Mouse (Mus musculus): ENCODE results near the gene Eci1. TPM values are rescaled to one million over a fixed set of nuclear protein-coding genes. Genes with fewer than 3 reads are reported as not detected.
"Not testable (repeated sequence)": the region's sequence is repeated elsewhere in the genome, so short reads cannot be mapped to it uniquely, and the experiment has no call there.

Eci1 gene
- polyA plus RNA-seq, 1 experiment from 2014 or later, result 59.0 TPM

DNA sequence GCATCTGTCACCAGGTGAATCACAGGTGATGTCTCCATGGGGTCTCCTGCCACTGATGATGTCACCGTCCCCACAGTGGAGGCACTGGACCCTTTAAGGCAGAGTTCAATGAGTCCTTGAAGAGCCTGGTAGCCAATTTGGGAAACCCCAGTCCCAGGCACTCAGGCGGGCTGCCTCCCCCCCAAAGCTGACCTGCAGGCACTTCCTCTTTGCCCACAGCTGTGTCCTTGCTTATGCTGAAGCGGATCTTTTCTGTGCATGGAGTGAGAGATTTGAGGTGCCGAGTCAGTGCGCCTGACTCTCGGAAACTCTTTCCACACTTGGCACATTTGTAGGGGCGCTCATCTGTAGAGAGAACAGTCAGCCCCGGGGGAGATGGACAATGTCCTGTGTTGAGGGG is 20.1 kb downstream of the Eci1 start:
- H3K9me3 ChIP-seq (ENCODE audit: control insufficient read depth, low read length), result no peaks in the 10 kb centered on the region
- no peak overlapping the region for H3K4me2 ChIP-seq (ENCODE audit: low read length)
- H3K36me3 ChIP-seq (ENCODE audit: control insufficient read depth, insufficient read depth, low read length), result peaks cover 51% of the 10 kb centered on the region
- no peak overlapping the region for H3K4me3 ChIP-seq (ENCODE audit: low read length)
- H3K9ac ChIP-seq (ENCODE audit: low read depth, low read length), result no peak overlapping the region
- 94% methylated on average over 8 of the region's 8 CpGs for WGBS
- no peaks in the 10 kb centered on the region for H3K4me1 ChIP-seq (ENCODE audit: control insufficient read depth, insufficient read depth, low read depth, low read length)
- H3K27me3 ChIP-seq (replicated peaks; ENCODE audit: control insufficient read depth, insufficient read depth, low read length), result no peaks in the 10 kb centered on the region
- H3K27ac ChIP-seq (ENCODE audit: low read depth, low read length), result no peak overlapping the region
- ATAC-seq, result no peak

GRCm38 (mm10) chr17:24449507-24449906 is 23.1 kb downstream of the Eci1 start:
- Histone ChIP-seq H3K4me3 (ENCODE audit: low read length) (no peak overlapping the region), H3K27ac (ENCODE audit: low read depth, low read length) (no peak overlapping the region), H3K27me3 (replicated peaks; ENCODE audit: control insufficient read depth, insufficient read depth, low read length) (no peaks in the 10 kb centered on the region), H3K36me3 (ENCODE audit: control insufficient read depth, insufficient read depth, low read length) (peaks cover 42% of the 10 kb centered on the region), H3K9ac (ENCODE audit: low read depth, low read length) (no peak overlapping the region), H3K9me3 (ENCODE audit: control insufficient read depth, low read length) (no peaks in the 10 kb centered on the region), H3K4me2 (ENCODE audit: low read length) (no peak overlapping the region), H3K4me1 (ENCODE audit: control insufficient read depth, insufficient read depth, low read depth, low read length) (peaks cover 10% of the 10 kb centered on the region)
- 96% methylated on average over 6 of the region's 6 CpGs for WGBS
- ATAC-seq, result no peak

GRCm38 (mm10) chr17:24451220-24451619 is 24.8 kb downstream of the Eci1 start:
- H3K9me3 ChIP-seq (ENCODE audit: control insufficient read depth, low read length), result no peaks in the 10 kb centered on the region
- H3K9ac ChIP-seq (ENCODE audit: low read depth, low read length), result no peak overlapping the region
- 95% methylated on average over 6 of the region's 6 CpGs for WGBS
- no peaks in the 10 kb centered on the region for H3K27me3 ChIP-seq (replicated peaks; ENCODE audit: control insufficient read depth, insufficient read depth, low read length)
- no peak for ATAC-seq
- peaks cover 10% of the 10 kb centered on the region for H3K4me1 ChIP-seq (ENCODE audit: control insufficient read depth, insufficient read depth, low read depth, low read length)
- H3K36me3 ChIP-seq (ENCODE audit: control insufficient read depth, insufficient read depth, low read length), result peaks cover 25% of the 10 kb centered on the region
- H3K27ac ChIP-seq (ENCODE audit: low read depth, low read length), result no peak overlapping the region
- H3K4me3 ChIP-seq (ENCODE audit: low read length), result no peak overlapping the region
- no peak overlapping the region for H3K4me2 ChIP-seq (ENCODE audit: low read length)

DNA sequence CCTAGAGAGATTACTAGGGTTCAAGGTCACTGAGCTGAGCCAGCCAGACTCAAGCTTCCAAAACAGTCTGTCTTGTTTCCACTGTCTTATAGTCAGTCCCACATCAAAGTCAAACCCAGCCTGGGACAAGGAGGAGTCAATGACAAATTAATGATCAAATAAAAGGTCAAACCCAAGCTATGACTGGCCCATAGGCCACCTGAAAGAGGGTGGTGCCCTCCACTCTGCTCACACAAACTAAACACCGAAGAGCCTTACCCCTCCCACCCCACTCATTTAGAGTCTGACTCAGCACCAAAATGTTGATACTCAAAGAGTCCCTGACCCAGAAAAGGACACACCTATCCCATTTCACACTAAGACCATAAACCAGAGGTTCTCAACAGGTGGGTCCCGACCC is 26.9 kb downstream of the Eci1 start:
- H3K27ac ChIP-seq (ENCODE audit: low read depth, low read length), result no peak overlapping the region
- no peaks in the 10 kb centered on the region for H3K27me3 ChIP-seq (replicated peaks; ENCODE audit: control insufficient read depth, insufficient read depth, low read length)
- H3K36me3 ChIP-seq (ENCODE audit: control insufficient read depth, insufficient read depth, low read length), result peaks cover 14% of the 10 kb centered on the region
- no peak overlapping the region for H3K4me2 ChIP-seq (ENCODE audit: low read length)
- no peaks in the 10 kb centered on the region for H3K9me3 ChIP-seq (ENCODE audit: control insufficient read depth, low read length)
- ATAC-seq, result no peak
- 93% methylated on average over 2 of the region's 2 CpGs for WGBS
- no peak overlapping the region for H3K4me3 ChIP-seq (ENCODE audit: low read length)
- no peak overlapping the region for H3K9ac ChIP-seq (ENCODE audit: low read depth, low read length)
- peaks cover 10% of the 10 kb centered on the region for H3K4me1 ChIP-seq (ENCODE audit: control insufficient read depth, insufficient read depth, low read depth, low read length)

DNA sequence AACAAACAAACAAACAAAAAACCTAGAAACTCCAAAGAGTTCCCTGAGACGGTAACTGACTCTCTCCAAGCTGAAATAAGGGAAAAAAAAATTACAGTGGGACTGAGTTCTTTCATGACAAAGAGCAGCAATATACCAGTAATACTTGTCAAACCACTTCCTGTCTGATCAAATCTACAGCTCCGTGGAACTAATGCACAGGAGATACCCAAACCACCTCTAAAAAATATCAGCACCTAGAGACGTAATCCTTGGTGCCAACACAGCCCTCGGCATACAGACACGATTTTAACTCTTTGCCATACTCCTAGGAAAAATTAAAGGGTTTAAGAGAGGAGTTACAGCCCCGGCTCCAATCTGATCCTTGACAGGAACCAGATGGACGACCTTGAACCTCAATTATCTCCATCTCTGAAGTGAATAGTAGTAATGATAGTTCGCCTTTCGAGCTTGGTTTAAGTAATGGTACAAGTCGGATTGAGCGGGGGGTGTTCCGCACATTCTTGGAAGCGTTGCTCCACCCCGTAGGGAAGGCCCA is 27.8 kb downstream of the Eci1 start:
- peak overlapping the region; percentile 92 for H3K27ac ChIP-seq (ENCODE audit: low read depth, low read length)
- 9% methylated on average over 14 of the region's 14 CpGs for WGBS

DNA sequence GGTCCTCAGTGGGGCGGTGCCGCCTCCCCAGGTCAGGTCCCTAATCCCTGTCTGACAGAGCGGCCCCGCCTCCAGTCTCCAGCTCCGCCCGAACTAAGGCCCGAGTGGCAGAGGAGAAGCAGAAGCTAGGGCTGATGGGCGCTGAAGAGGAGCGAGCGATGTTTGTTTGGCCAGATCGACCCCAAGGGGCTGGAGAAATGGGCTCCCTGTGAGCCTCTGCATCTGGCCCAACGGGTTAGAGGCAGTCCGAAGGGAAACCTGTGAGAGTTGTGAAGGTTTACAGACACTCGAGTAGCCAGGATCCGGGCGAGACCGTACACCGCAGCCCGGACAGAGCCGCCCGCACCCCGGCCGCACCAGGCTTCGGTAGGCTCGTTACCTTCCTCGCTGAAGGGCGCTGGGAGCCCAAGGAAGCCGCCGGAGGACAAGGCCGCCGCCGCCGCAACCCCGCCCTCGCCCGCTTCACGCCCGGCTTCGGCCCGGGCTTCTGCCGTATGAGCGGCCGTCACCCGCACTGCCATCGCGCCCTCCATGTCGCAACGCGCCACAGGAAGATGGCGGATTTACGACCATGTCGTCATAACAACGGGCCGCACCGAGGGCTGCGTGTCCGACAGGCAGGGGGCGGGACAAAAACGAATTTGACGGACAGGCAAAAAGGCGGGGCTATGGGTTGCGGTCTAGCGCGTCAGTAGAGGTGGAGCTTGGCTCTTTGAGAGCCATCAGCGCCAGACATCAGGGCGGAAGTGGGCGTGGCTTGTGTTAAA is 28.5 kb downstream of the Eci1 start:
- peak overlapping the region; percentile 66 for H3K4me3 ChIP-seq (ENCODE audit: low read length)
- H3K36me3 ChIP-seq (ENCODE audit: control insufficient read depth, insufficient read depth, low read length), result peaks cover 3% of the 10 kb centered on the region; the same call in 1 of the 2 replicates
- peaks cover 10% of the 10 kb centered on the region for H3K4me1 ChIP-seq (ENCODE audit: control insufficient read depth, insufficient read depth, low read depth, low read length)
- peak overlapping the region; percentile 92 for H3K27ac ChIP-seq (ENCODE audit: low read depth, low read length)
- H3K9ac ChIP-seq (ENCODE audit: low read depth, low read length), result peak overlapping the region; percentile 89
- ATAC-seq, result peak; percentile 95
- under 1% methylated on average over 67 of the region's 67 CpGs for WGBS
- peak overlapping the region; percentile 82 for H3K4me2 ChIP-seq (ENCODE audit: low read length)
- no peaks in the 10 kb centered on the region for H3K27me3 ChIP-seq (replicated peaks; ENCODE audit: control insufficient read depth, insufficient read depth, low read length)
- H3K9me3 ChIP-seq (ENCODE audit: control insufficient read depth, low read length), result no peaks in the 10 kb centered on the region

More for the DNA sequence above, 27.8 kb downstream of the Eci1 start:
- peak overlapping the region; percentile 66 for H3K4me3 ChIP-seq (ENCODE audit: low read length)
- peaks cover 10% of the 10 kb centered on the region for H3K4me1 ChIP-seq (ENCODE audit: control insufficient read depth, insufficient read depth, low read depth, low read length)
- no peak for ATAC-seq
- H3K4me2 ChIP-seq (ENCODE audit: low read length), result peak overlapping the region; percentile 82
- no peaks in the 10 kb centered on the region for H3K27me3 ChIP-seq (replicated peaks; ENCODE audit: control insufficient read depth, insufficient read depth, low read length)
- H3K9ac ChIP-seq (ENCODE audit: low read depth, low read length), result peak overlapping the region; percentile 89
- no peaks in the 10 kb centered on the region for H3K9me3 ChIP-seq (ENCODE audit: control insufficient read depth, low read length)
- peaks cover 10% of the 10 kb centered on the region for H3K36me3 ChIP-seq (ENCODE audit: control insufficient read depth, insufficient read depth, low read length)

DNA sequence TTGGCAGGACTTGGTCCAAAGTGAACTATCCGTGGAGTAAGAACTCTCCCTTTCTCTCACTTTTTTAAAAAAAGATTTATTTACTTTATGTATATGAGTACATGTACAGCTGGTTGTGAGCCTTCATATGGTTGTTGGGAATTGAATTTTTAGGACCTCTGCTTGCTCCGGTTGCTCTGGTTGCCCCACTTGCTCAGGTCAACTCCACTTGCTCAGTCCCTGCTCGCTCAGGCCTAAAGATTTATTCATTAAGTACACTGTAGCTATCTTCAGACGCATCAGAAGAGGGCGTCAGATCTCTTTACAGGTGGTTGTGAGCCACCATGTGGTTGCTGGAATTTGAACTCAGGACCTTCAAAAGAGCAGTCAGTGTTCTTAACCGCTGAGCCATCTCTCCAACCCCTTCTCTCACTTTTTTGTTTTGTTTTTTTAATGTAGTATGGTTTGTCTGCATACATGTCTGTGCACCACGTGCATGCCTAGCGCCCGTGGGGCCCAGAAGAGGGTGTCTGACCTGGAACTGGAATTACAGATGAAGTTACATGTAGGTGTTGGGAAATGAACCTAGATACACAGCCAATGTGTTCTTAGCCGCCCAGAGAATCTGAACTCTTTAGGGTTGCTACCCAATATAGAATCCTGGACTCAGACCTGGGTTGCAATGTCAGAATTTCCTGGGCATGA is 29.2 kb downstream of the Eci1 start:
- H3K4me1 ChIP-seq (ENCODE audit: control insufficient read depth, insufficient read depth, low read depth, low read length), result peaks cover 10% of the 10 kb centered on the region
- peak; percentile 32 for ATAC-seq
- WGBS, result 48% methylated on average over 10 of the region's 10 CpGs
- not testable (repeated sequence) for H3K9ac ChIP-seq (ENCODE audit: low read depth, low read length); H3K36me3 ChIP-seq (ENCODE audit: control insufficient read depth, insufficient read depth, low read length); H3K27ac ChIP-seq (ENCODE audit: low read depth, low read length); H3K27me3 ChIP-seq (replicated peaks; ENCODE audit: control insufficient read depth, insufficient read depth, low read length); H3K9me3 ChIP-seq (ENCODE audit: control insufficient read depth, low read length)
- peak overlapping the region; percentile 82 for H3K4me2 ChIP-seq (ENCODE audit: low read length)
- H3K4me3 ChIP-seq (ENCODE audit: low read length), result peak overlapping the region; percentile 66

- no peak for ATAC-seq
- Histone ChIP-seq H3K27ac (ENCODE audit: low read depth, low read length) (no peak overlapping the region), H3K4me3 (ENCODE audit: low read length) (no peak overlapping the region), H3K9ac (ENCODE audit: low read depth, low read length) (no peak overlapping the region), H3K36me3 (ENCODE audit: control insufficient read depth, insufficient read depth, low read length) (no peaks in the 10 kb centered on the region), H3K27me3 (replicated peaks; ENCODE audit: control insufficient read depth, insufficient read depth, low read length) (no peaks in the 10 kb centered on the region), H3K9me3 (ENCODE audit: control insufficient read depth, low read length) (no peaks in the 10 kb centered on the region), H3K4me1 (ENCODE audit: control insufficient read depth, insufficient read depth, low read depth, low read length) (no peaks in the 10 kb centered on the region), H3K4me2 (ENCODE audit: low read length) (no peak overlapping the region)
- WGBS, result 63% methylated on average over 2 of the region's 2 CpGs
Observed at GRCm38 (mm10) chr17:24461580-24461979, 35.1 kb downstream of the Eci1 start.

GRCm38 (mm10) chr17:24462932-24463331 is 36.5 kb downstream of the Eci1 start:
- no peak overlapping the region for H3K4me2 ChIP-seq (ENCODE audit: low read length)
- no peak overlapping the region for H3K27ac ChIP-seq (ENCODE audit: low read depth, low read length)
- WGBS, result 87% methylated on average over 1 of the region's 1 CpGs
- H3K9ac ChIP-seq (ENCODE audit: low read depth, low read length), result no peak overlapping the region
- H3K36me3 ChIP-seq (ENCODE audit: control insufficient read depth, insufficient read depth, low read length), result no peaks in the 10 kb centered on the region
- H3K27me3 ChIP-seq (replicated peaks; ENCODE audit: control insufficient read depth, insufficient read depth, low read length), result no peaks in the 10 kb centered on the region
- no peak overlapping the region for H3K4me3 ChIP-seq (ENCODE audit: low read length)
- no peak for ATAC-seq
- no peaks in the 10 kb centered on the region for H3K9me3 ChIP-seq (ENCODE audit: control insufficient read depth, low read length)
- H3K4me1 ChIP-seq (ENCODE audit: control insufficient read depth, insufficient read depth, low read depth, low read length), result no peaks in the 10 kb centered on the region

Data from hindbrain, embryonic 16.5 days (tissue).